Mouse (Mus musculus) urinary bladder, adult 18-20 months (tissue): Measurements from ENCODE around the gene Abhd6.
"Not testable (repeated sequence)": the region's sequence is repeated elsewhere in the genome, so short reads cannot be mapped to it uniquely, and the experiment has no call there.

Source experiments
- DNase-seq, 2 experiments: peaks; one replicate each; pipeline ENCODE4 v3.0.0; 2022; ENCODE audit warnings: low spot score in 2 of 2, mixed read lengths in 2 of 2

Abhd6 gene

GRCm38 (mm10) chr14:7999030-7999429 lies 3.7 kb upstream of the Abhd6 start:
- DNase-seq, result no peak

GRCm38 (mm10) chr14:7999435-7999834 lies 3.3 kb upstream of the Abhd6 start:
- no peak for DNase-seq

GRCm38 (mm10) chr14:8000247-8000646 lies 2.5 kb upstream of the Abhd6 start:
- no peak for DNase-seq

- DNase-seq, result no peak
Observed at GRCm38 (mm10) chr14:8000831-8001685, 1.6 kb upstream of the Abhd6 start.

GRCm38 (mm10) chr14:8003093-8003670 lies 480 bp downstream of the Abhd6 start:
- no peak for DNase-seq

- DNase-seq, result no peak
Observed at GRCm38 (mm10) chr14:8003727-8004670, 1.3 kb downstream of the Abhd6 start.

- not testable (repeated sequence) for DNase-seq
Observed at GRCm38 (mm10) chr14:8006061-8006460, 3.4 kb downstream of the Abhd6 start.

GRCm38 (mm10) chr14:8007084-8007483 lies 4.4 kb downstream of the Abhd6 start:
- no peak for DNase-seq

GRCm38 (mm10) chr14:8007486-8007885 lies 4.8 kb downstream of the Abhd6 start:
- no peak for DNase-seq

GRCm38 (mm10) chr14:8007923-8008322 lies 5.2 kb downstream of the Abhd6 start:
- no peak for DNase-seq

- DNase-seq, result no peak
Observed at GRCm38 (mm10) chr14:8011297-8011696, 8.6 kb downstream of the Abhd6 start.

- no peak for DNase-seq
Observed at GRCm38 (mm10) chr14:8011938-8012337, 9.2 kb downstream of the Abhd6 start.

- DNase-seq, result no peak
Observed at GRCm38 (mm10) chr14:8015756-8016155, 13.1 kb downstream of the Abhd6 start.

- DNase-seq, result peak; percentile 60 to 61
Observed at GRCm38 (mm10) chr14:8016276-8016675, 13.6 kb downstream of the Abhd6 start.

- DNase-seq, result no peak
Observed at GRCm38 (mm10) chr14:8016951-8017350, 14.2 kb downstream of the Abhd6 start.

GRCm38 (mm10) chr14:8020011-8020410 lies 17.3 kb downstream of the Abhd6 start:
- DNase-seq, result no peak

- DNase-seq, result no peak
Observed at GRCm38 (mm10) chr14:8020546-8020945, 17.8 kb downstream of the Abhd6 start.

GRCm38 (mm10) chr14:8024469-8024868 lies 21.8 kb downstream of the Abhd6 start:
- no peak for DNase-seq

GRCm38 (mm10) chr14:8024936-8025335 lies 22.2 kb downstream of the Abhd6 start:
- no peak for DNase-seq

GRCm38 (mm10) chr14:8026769-8027531 lies 24.2 kb downstream of the Abhd6 start:
- no peak for DNase-seq

GRCm38 (mm10) chr14:8028086-8028485 lies 25.4 kb downstream of the Abhd6 start:
- DNase-seq, result no peak
